ENCODE assay signal across 32 mouse cellular contexts in the genomic region with DNA sequence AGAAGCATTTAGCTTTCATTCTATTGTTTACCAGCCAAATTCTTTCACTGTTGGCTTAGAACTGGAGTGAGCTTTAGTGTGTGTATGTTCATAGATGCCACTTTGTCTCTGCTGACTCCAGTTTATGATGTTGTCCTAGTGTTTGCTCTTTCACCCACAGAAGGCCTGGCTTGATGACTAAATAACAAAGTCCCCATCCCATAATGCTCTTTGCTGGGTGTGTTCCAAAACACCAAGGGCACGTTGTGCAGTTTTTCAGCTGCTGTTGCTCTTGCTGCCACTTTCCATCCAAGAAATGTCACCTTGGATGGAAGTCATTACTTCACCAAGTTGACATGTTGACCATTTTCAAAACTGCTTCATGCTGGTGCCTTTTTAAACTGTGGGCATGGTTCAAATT. TPM values are rescaled to one million over a fixed set of nuclear protein-coding genes. Genes with fewer than 3 reads are reported as not detected.
DNase-seq lines count a peak whose midpoint lies in the region; ATAC-seq lines count a peak whose summit lies in the region.
"Had no signal": no experiment of that assay in that cellular context is flagged by ENCODE, and none has a peak within 500 bp of the region (broad histone marks: within the 10 kb centered on the region; RNA-seq: fewer than 3 reads in every experiment).

No protein-coding gene starts in this region.

- H3K4me1 ChIP-seq in kidney, embryonic 15.5 days: no peaks in the 10 kb centered on the region
- H3K4me1 ChIP-seq: embryonic facial prominence, embryonic 12.5 days; hindbrain, embryonic 13.5 days; limb, embryonic 13.5 days; midbrain, embryonic 10.5 days; neural tube, embryonic 12.5 days had no signal

- H3K27ac ChIP-seq in kidney, embryonic 15.5 days: no peak overlapping the region
- H3K27ac ChIP-seq: embryonic facial prominence, embryonic 12.5 days; hindbrain, embryonic 13.5 days; layer of hippocampus, adult 2 months; limb, embryonic 13.5 days; liver, embryonic 14.5 days; midbrain, embryonic 10.5 days; neural tube, embryonic 12.5 days had no signal

- no peak overlapping the region for H3K4me2 ChIP-seq in kidney, embryonic 15.5 days
- H3K4me2 ChIP-seq: embryonic facial prominence, embryonic 12.5 days; heart, embryonic 11.5 days; hindbrain, embryonic 13.5 days; limb, embryonic 13.5 days; lung, embryonic 14.5 days; neural tube, embryonic 12.5 days had no signal

- no peaks in the 10 kb centered on the region for H3K27me3 ChIP-seq in kidney, embryonic 15.5 days
- H3K27me3 ChIP-seq: embryonic facial prominence, embryonic 12.5 days; hindbrain, embryonic 13.5 days; limb, embryonic 13.5 days; neural tube, embryonic 12.5 days had no signal

- no peaks in the 10 kb centered on the region for H3K9me3 ChIP-seq in kidney, embryonic 15.5 days (replicated peaks)
- H3K9me3 ChIP-seq: embryonic facial prominence, embryonic 12.5 days; hindbrain, embryonic 13.5 days; limb, embryonic 13.5 days; midbrain, embryonic 10.5 days; neural tube, embryonic 12.5 days had no signal

- no peak overlapping the region for H3K9ac ChIP-seq in kidney, embryonic 15.5 days
- H3K9ac ChIP-seq: embryonic facial prominence, embryonic 12.5 days; hindbrain, embryonic 13.5 days; limb, embryonic 13.5 days; liver, embryonic 14.5 days; lung, embryonic 14.5 days; neural tube, embryonic 12.5 days had no signal

- H3K36me3 ChIP-seq in kidney, embryonic 15.5 days: no peaks in the 10 kb centered on the region
- H3K36me3 ChIP-seq: embryonic facial prominence, embryonic 12.5 days; hindbrain, embryonic 13.5 days; limb, embryonic 13.5 days; midbrain, embryonic 10.5 days; neural tube, embryonic 12.5 days had no signal

- no peak for ATAC-seq in kidney, embryonic 15.5 days (replicated peaks; ENCODE audit: low FRiP score)
- ATAC-seq: CD4-positive, CD25-positive, alpha-beta regulatory T cell, adult 4 months; forebrain, embryonic 14.5 days; intestine, embryonic 16.5 days; midbrain, embryonic 16.5 days had no signal

- WGBS in kidney, embryonic 15.5 days: 65% methylated on average over 1 of the region's 1 CpGs

- H3K4me3 ChIP-seq in kidney, embryonic 15.5 days (replicated peaks): no peak overlapping the region
- H3K4me3 ChIP-seq: embryonic facial prominence, embryonic 12.5 days; hindbrain, embryonic 13.5 days; layer of hippocampus, adult 2 months; limb, embryonic 13.5 days; midbrain, embryonic 10.5 days; neural tube, embryonic 12.5 days had no signal

- peak; percentile 31 for DNase-seq in kidney, adult 9 months
- peak; percentile 9 for DNase-seq in Muller cell, postnatal 12 days (ENCODE audit: inconsistent ontology term)
- DNase-seq in adrenal gland, adult (ENCODE audit: inconsistent age in 2 of 2, low spot score in 1 of 2): peak; percentile 18 to 89
- peak; percentile 11 for DNase-seq in adrenal gland, postnatal 25 days
- DNase-seq in urinary bladder, adult 18-20 months (ENCODE audit: low spot score in 2 of 2): no peak
- no peak for DNase-seq in testis, postnatal 14 days (ENCODE audit: low spot score)
- DNase-seq in heart, adult 9 months (ENCODE audit: low spot score in 2 of 2): no peak
- DNase-seq: cerebellum, adult 11 months; cerebellum, adult 9-10 months; embryo, embryonic 11 days; gastrocnemius, postnatal 25 days; heart, adult 11 months; heart, postnatal 4 days; lung, embryonic 14.5 days; lung, postnatal 14 days; right cerebral cortex, adult 18-20 months; spleen, adult 18-20 months; thymus, adult 18-20 months; thymus, postnatal 25 days had no signal

RNA-seq across cellular contexts. Expression of a gene that starts 30.5 kb away (rescaled TPM):
- 11.0 and 11.2 TPM in 2 replicates for polyA plus RNA-seq in kidney, embryonic 15.5 days (2015; fragmentation: Nextera tagmentation; extraction: Ambion mirVana)
- total RNA-seq in adrenal gland, postnatal 25 days (2021): 38.4 and 42.5 TPM in 2 replicates

Comparison
In these comparisons a context has a peak if more than half of its experiments do, and no peak if none do; other contexts are left out.
1. DNase-seq: peak in kidney, adult 9 months (single experiment), Muller cell, postnatal 12 days (single experiment), adrenal gland, adult (2 of 2) and adrenal gland, postnatal 25 days (single experiment); none in urinary bladder, adult 18-20 months (0 of 2), testis, postnatal 14 days (single experiment) and heart, adult 9 months (0 of 2).